Mouse (Mus musculus) kidney, embryonic 14.5 days (tissue): ENCODE data around the gene B3gnt9. TPM values are rescaled to one million over a fixed set of nuclear protein-coding genes. Genes with fewer than 3 reads are reported as not detected.

Experiments
- ATAC-seq: fragments of 200-750 bp; cut with Nextera tagmentation; 2 replicates; pipeline ENCODE4 v1.8.0; 2017; ENCODE audit warnings: moderate number of reproducible peaks, mild to moderate bottlenecking, moderate TSS enrichment, moderate library complexity; ENCODE audit not compliant: low FRiP score, low TSS enrichment
- H3K27ac ChIP-seq: fragments of 300-500 bp; sonication (generic); 2 replicates; pipeline ENCODE4 v1.5.1; 2014; ENCODE audit warnings: low read depth, mild to moderate bottlenecking, low read length, moderate library complexity, mixed read lengths
- H3K27me3 ChIP-seq: fragments of 300-500 bp; sonication (generic); 2 replicates; pipeline ENCODE4 v1.6.1; 2014; ENCODE audit warnings: mild to moderate bottlenecking, low read length; ENCODE audit not compliant: control insufficient read depth, insufficient read depth
- H3K36me3 ChIP-seq: fragments of 300-500 bp; sonication (generic); 2 replicates; pipeline ENCODE4 v1.6.1; 2014; ENCODE audit warnings: low read length, mixed read lengths; ENCODE audit not compliant: control insufficient read depth, insufficient read depth
- H3K4me1 ChIP-seq: fragments of 300-500 bp; sonication (generic); 2 replicates; pipeline ENCODE4 v1.6.1; 2014; ENCODE audit warnings: low read length, mixed read lengths; ENCODE audit not compliant: control insufficient read depth, insufficient read depth
- H3K4me2 ChIP-seq: fragments of 300-500 bp; sonication (generic); replicated peaks from 2 replicates; pipeline ENCODE4 v1.6.1; 2014; ENCODE audit warnings: low read depth, mild to moderate bottlenecking, low read length
- H3K4me3 ChIP-seq: fragments of 300-500 bp; sonication (generic); 2 replicates; pipeline ENCODE4 v1.5.1; 2014; ENCODE audit warnings: mild to moderate bottlenecking, low read length
- H3K9ac ChIP-seq: fragments of 300-500 bp; sonication (generic); 2 replicates; pipeline ENCODE4 v1.6.1; 2014; ENCODE audit warnings: low read depth, mild to moderate bottlenecking, low read length, moderate library complexity
- H3K9me3 ChIP-seq: fragments of 300-500 bp; sonication (generic); 2 replicates; pipeline ENCODE4 v1.6.1; 2016; ENCODE audit warnings: low read length; ENCODE audit not compliant: control insufficient read depth
- WGBS: fragments of 180-500 bp; shearing (Covaris S2); extraction: QIAGEN DNeasy Blood & Tissue Kit; methylation state at CpG from one replicate; pipeline ENCODE4 v1.1.7; 2014; 5-methylcytosine and 5-hydroxymethylcytosine counted together
- polyA plus RNA-seq: library from polyadenylated mRNA; unstranded; fragments of >200 nt; fragmentation: Nextera tagmentation; extraction: Ambion mirVana; gene quantifications from 2 replicates; pipeline ENCODE4 v1.2.1, GENCODE M21; 2014

Gene B3gnt9
- polyA plus RNA-seq, 1 experiment from 2014 or later: 7.3 TPM

DNA sequence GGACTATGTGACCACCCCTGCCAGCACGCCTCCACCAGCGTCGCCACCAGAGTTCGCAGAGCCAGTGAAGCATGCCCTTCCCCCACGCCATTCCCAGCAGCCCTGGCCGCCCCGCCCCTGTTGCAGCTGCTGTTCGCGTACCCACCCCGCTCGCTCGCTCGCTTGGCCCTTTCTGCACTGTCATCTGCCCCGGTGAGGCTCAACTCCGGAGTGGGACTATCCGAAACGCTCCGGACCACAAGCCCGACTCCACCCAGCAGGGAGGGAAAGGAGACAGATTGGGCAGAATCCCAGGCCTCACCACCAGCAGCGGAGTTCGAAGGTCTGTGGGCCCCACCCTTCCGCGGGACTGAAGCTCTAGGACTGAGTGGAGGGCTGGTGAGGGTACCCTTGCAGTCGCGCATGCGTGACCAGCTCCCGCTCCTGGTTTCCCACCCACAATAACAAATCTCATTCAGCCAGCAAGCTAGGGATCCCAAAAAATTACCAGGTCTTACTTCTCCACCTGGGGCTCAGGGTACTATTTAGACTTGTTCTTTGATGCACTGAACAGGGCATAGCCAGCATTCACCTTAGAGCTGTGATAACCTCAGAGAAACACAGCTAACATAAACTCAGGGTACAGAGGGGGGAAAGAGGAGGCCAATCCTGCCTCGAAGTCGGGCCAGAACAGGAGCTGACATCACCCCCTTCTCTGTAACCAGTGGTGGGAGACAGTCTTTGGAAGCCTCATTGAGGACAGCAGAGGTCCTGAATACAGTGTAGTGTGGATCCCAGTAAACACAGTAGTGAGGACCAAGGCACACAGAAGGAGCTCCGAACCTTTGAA, 21.6 kb upstream of the B3gnt9 start:
- H3K9ac ChIP-seq: 0 out of 2 replicates have a peak overlapping the region, but pooled peaks have one; percentile 29
- H3K4me2 ChIP-seq: peak overlapping the region; percentile 53
- H3K4me1 ChIP-seq: peaks cover 17% of the 10 kb centered on the region; the same call in 1 of the 2 replicates
- peaks cover 84% of the 10 kb centered on the region for H3K27me3 ChIP-seq
- H3K4me3 ChIP-seq: peak overlapping the region; percentile 34
- H3K27ac ChIP-seq: no peak overlapping the region
- ATAC-seq: peak; percentile 53
- WGBS: 4% methylated on average over 30 of the region's 30 CpGs
- H3K9me3 ChIP-seq: no peaks in the 10 kb centered on the region
- no peaks in the 10 kb centered on the region for H3K36me3 ChIP-seq

DNA sequence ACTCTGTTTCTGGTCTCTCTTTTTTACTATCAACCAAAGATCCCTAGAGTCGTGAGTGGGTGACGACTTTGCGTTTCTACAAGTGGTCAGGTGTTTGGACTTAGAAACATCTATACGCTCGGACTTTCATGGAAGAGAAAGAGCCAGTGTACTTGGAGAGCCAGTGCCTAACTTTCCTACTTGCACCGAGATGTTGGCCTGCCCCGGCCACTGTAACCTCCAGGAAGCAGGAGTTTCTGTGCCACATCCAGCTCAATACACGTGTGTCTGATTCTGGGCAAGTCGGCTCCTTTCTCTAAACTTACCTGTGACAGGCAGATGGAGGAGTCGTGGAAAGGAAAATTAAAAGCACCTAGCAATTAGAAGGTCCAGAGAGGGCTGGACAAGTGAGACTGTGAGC, 20.9 kb upstream of the B3gnt9 start, which contains the start of gene Nol3:
Nol3 (plus strand) TSS at position 301 of the 400 bp plus-strand sequence.
- H3K4me2 ChIP-seq: peak within 1 kb of the TSS; percentile 53
- H3K36me3 ChIP-seq: no peaks in the 10 kb centered on the region
- peaks cover 90% of the 10 kb centered on the region for H3K27me3 ChIP-seq
- 0 out of 2 replicates have a peak within 1 kb of the TSS, but pooled peaks have one; percentile 29 for H3K9ac ChIP-seq
- ATAC-seq: no peak
- no peaks in the 10 kb centered on the region for H3K9me3 ChIP-seq
- peak within 1 kb of the TSS; percentile 34 for H3K4me3 ChIP-seq
- peaks cover 17% of the 10 kb centered on the region; the same call in 1 of the 2 replicates for H3K4me1 ChIP-seq
- 7% methylated on average over 10 of the region's 10 CpGs for WGBS
- H3K27ac ChIP-seq: no peak within 1 kb of the TSS

DNA sequence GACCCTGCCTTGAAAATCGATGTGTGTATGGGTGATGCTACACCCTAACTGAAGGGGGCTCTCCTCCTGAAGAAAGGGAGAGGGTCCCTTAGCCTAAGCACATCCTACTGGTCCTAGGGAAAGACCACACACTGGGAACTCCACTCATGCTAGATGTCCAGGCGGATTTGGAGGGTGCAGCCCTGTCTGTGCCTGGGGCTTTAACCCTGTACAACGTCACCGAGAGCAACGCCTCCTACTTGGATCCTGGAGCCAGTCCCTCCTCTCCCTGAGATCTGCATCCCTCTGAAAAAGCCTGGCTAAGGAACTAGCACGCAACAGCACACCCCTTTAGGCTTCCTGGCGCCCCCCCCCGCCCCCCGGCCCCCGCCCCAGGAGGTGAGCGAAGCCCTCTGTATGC, 20.4 kb upstream of the B3gnt9 start:
- 11% methylated on average over 11 of the region's 11 CpGs for WGBS
- H3K4me2 ChIP-seq: peak overlapping the region; percentile 53; the same call in 1 of the 2 replicates
- no peak for ATAC-seq
- H3K9me3 ChIP-seq: no peaks in the 10 kb centered on the region
- peaks cover 17% of the 10 kb centered on the region; the same call in 1 of the 2 replicates for H3K4me1 ChIP-seq
- no peak overlapping the region for H3K4me3 ChIP-seq
- H3K36me3 ChIP-seq: no peaks in the 10 kb centered on the region
- peaks cover 95% of the 10 kb centered on the region for H3K27me3 ChIP-seq
- no peak overlapping the region for H3K9ac ChIP-seq
- no peak overlapping the region for H3K27ac ChIP-seq

GRCm38 (mm10) chr8:105270916-105271186, 15.9 kb upstream of the B3gnt9 start:
- no peak overlapping the region for H3K9ac ChIP-seq
- peaks cover 4% of the 10 kb centered on the region; the same call in 1 of the 2 replicates for H3K9me3 ChIP-seq
- no peak overlapping the region for H3K27ac ChIP-seq
- H3K36me3 ChIP-seq: no peaks in the 10 kb centered on the region
- ATAC-seq: no peak
- no peak overlapping the region for H3K4me2 ChIP-seq
- whole genome bisulfite sequencing: 3% methylated on average over 11 of the region's 11 CpGs
- no peak overlapping the region for H3K4me3 ChIP-seq
- peaks cover 24% of the 10 kb centered on the region for H3K4me1 ChIP-seq
- H3K27me3 ChIP-seq: peaks cover 98% of the 10 kb centered on the region

DNA sequence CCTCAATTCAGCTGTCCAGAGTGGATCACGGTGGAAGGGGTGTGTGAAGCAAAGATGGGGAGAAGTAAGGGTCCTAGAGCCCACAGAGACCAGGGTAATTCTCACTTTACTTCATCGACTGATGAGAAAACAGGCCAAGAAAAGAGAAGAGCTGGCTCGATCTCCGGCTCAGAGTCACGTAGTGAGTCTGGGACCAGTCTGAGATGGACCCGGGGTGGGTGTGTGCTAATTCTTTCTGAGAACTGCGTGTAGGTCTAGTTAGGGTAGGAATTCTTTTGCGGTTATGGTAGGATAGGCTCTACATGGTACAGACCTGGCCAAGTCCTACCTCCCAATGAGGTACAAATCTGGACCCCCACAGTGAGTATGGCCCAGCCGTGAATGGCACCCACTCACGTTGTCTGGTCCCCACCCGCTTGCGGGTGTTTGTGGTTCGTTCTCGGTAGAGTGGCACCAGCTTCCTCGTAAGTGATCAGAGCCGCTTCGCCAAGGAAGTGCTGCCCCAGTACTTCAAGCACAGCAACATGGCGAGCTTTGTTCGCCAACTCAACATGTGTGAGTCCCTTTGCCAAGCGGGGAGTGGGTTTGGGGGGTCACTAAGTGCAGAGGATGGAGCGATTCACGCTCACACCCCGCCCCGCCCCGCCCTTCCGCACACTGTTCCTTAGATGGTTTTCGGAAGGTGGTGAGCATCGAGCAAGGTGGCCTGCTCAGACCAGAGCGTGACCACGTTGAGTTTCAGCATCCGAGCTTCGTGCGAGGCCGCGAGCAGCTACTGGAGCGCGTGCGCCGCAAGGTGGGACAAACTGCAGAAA, 15.4 kb upstream of the B3gnt9 start:
- peak overlapping the region; percentile 45; the same call in 1 of the 2 replicates for H3K9ac ChIP-seq
- H3K9me3 ChIP-seq: peaks cover 4% of the 10 kb centered on the region; the same call in 1 of the 2 replicates
- peak overlapping the region; percentile 46 for H3K4me3 ChIP-seq
- peaks cover 20% of the 10 kb centered on the region for H3K4me1 ChIP-seq
- no peak for ATAC-seq
- no peaks in the 10 kb centered on the region for H3K36me3 ChIP-seq
- H3K27me3 ChIP-seq: peaks cover 95% of the 10 kb centered on the region
- H3K4me2 ChIP-seq: peak overlapping the region; percentile 92
- WGBS: 3% methylated on average over 39 of the region's 39 CpGs
- no peak overlapping the region for H3K27ac ChIP-seq

GRCm38 (mm10) chr8:105269461-105269947, 14.6 kb upstream of the B3gnt9 start, which contains the start of gene Hsf4:
Gene Hsf4 (plus strand): TSS chr8:105269801.
- no peak within 1 kb of the TSS for H3K27ac ChIP-seq
- peak within 1 kb of the TSS; percentile 45 for H3K9ac ChIP-seq

DNA sequence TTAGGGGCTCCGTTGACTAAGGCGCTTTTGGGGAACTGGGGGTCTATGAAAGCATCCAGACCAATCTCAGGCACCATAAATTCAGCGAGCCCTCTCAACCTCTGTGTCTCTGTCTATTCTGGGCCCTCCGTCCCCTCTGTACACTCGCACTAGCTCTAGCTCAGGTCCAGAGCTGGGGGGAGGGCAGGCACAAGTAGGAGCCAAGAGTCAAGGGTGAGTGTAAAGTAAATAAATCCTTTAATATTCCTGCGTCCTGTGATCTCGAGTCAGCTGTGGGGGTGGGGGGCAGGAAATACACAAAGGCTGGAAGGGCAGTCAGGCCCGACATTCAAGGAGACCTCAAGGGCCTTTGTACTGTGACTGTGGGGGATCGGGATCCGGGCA, 14.1 kb upstream of the B3gnt9 start:
- ATAC-seq: no peak
- no peak overlapping the region for H3K27ac ChIP-seq
- WGBS: under 1% methylated on average over 10 of the region's 10 CpGs

More at GRCm38 (mm10) chr8:105269461-105269947, 14.6 kb upstream of the B3gnt9 start, which contains the start of gene Hsf4:
- H3K27me3 ChIP-seq: peaks cover 88% of the 10 kb centered on the region
- H3K4me3 ChIP-seq: peak within 1 kb of the TSS; percentile 46
- no peak for ATAC-seq
- H3K9me3 ChIP-seq: peaks cover 4% of the 10 kb centered on the region; the same call in 1 of the 2 replicates
- peak within 1 kb of the TSS; percentile 92 for H3K4me2 ChIP-seq
- H3K36me3 ChIP-seq: no peaks in the 10 kb centered on the region
- under 1% methylated on average over 42 of the region's 42 CpGs for WGBS
- peaks cover 23% of the 10 kb centered on the region for H3K4me1 ChIP-seq

DNA sequence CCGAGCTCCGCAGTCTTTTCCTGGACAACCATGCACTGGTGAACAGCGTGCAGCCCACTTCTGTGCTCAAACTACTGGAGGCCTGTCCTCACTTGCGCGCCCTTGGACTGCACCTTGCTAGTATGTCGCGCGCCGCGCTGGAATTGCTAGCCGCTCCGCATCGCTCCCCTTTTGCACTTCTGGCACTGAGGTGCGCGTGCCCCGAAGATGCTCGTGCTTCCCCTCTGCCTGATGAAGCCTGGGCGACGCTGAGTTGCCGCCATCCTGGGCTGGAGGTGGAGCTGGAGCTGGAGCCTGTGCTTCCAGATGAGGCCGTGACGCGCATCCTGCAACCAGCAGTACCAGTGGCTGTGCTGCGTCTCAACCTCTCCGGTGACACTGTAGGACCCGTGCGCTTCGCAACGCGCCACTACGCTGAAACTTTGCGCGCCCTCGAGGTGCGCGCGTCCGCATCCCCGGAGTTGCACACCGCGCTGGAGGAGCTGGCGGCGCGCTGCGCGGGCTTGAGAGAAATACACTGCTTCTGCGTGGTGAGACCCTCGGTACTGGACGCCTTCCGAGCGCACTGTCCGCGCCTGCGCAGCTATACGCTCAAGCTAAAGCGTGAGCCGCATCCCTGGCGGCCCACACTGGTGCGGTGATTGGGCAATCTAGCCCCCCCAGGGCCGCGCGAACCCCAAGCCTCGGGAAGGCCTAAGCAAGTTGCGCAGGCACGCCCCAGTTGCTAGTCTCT, 13.6 kb upstream of the B3gnt9 start:
- Histone ChIP-seq H3K27me3 (peaks cover 79% of the 10 kb centered on the region), H3K27ac (no peak overlapping the region), H3K4me2 (peak overlapping the region; percentile 92), H3K9me3 (peaks cover 4% of the 10 kb centered on the region; the same call in 1 of the 2 replicates), H3K9ac (peak overlapping the region; percentile 28; the same call in 1 of the 2 replicates), H3K4me3 (peak overlapping the region; percentile 46), H3K4me1 (peaks cover 23% of the 10 kb centered on the region), H3K36me3 (no peaks in the 10 kb centered on the region)
- peak; percentile 39 for ATAC-seq
- 1% methylated on average over 65 of the region's 65 CpGs for WGBS

More for the DNA sequence above, 14.1 kb upstream of the B3gnt9 start:
- peaks cover 4% of the 10 kb centered on the region; the same call in 1 of the 2 replicates for H3K9me3 ChIP-seq
- H3K9ac ChIP-seq: peak overlapping the region; percentile 28; the same call in 1 of the 2 replicates
- peaks cover 23% of the 10 kb centered on the region for H3K4me1 ChIP-seq
- H3K4me3 ChIP-seq: peak overlapping the region; percentile 46
- H3K4me2 ChIP-seq: peak overlapping the region; percentile 92
- no peaks in the 10 kb centered on the region for H3K36me3 ChIP-seq
- peaks cover 83% of the 10 kb centered on the region for H3K27me3 ChIP-seq
